Mouse (Mus musculus) MEL (cell line): ENCODE results near the gene Smurf2.
A peak's percentile ranks its signal among the peaks of the same experiment; 100 is the strongest.

Experiments
- CTCF ChIP-seq, 3 experiments: IDR thresholded peaks in 2 of 3; conservative IDR thresholded peaks in 1 of 3; 2 replicates each; pipeline ENCODE4 v1.5.1; 2011 to 2012; ENCODE audit warnings: low read length in 3 of 3, low read depth in 2 of 3, mild to moderate bottlenecking in 2 of 3, improper control_type of control experiment in 1 of 3, inconsistent platforms in 1 of 3, mixed read lengths in 1 of 3, moderate library complexity in 1 of 3; ENCODE audit not compliant: control insufficient read depth in 1 of 3, insufficient read depth in 1 of 3, poor library complexity in 1 of 3, severe bottlenecking in 1 of 3
- GATA1 ChIP-seq: IDR thresholded peaks from 2 replicates; pipeline ENCODE4 v1.6.1; 2011; ENCODE audit warnings: low read depth, low read length, improper control_type of control experiment
- MAFK ChIP-seq: IDR thresholded peaks from 2 replicates; pipeline ENCODE4 v1.6.1; 2011; ENCODE audit warnings: low read depth, mild to moderate bottlenecking, low read length, improper control_type of control experiment, borderline replicate concordance
- MAX ChIP-seq: IDR thresholded peaks from 2 replicates; pipeline ENCODE4 v1.6.1; 2011; ENCODE audit warnings: low read length, improper control_type of control experiment
- MYC ChIP-seq: IDR thresholded peaks from 2 replicates; pipeline ENCODE4 v1.6.1; 2011; ENCODE audit warnings: low read depth, mild to moderate bottlenecking, low read length, improper control_type of control experiment, moderate library complexity
- NELFE ChIP-seq: IDR thresholded peaks from 2 replicates; pipeline ENCODE4 v1.6.1; 2011; ENCODE audit warnings: low read depth, low read length, improper control_type of control experiment
- POLR2A ChIP-seq, 2 experiments: IDR thresholded peaks; 2 replicates each; pipeline ENCODE4 v1.6.1; 2011 to 2012; ENCODE audit warnings: low read length in 2 of 2, mild to moderate bottlenecking in 2 of 2, control low read depth in 1 of 2, improper control_type of control experiment in 1 of 2, low read depth in 1 of 2, moderate library complexity in 1 of 2; ENCODE audit not compliant: control insufficient read depth in 1 of 2, insufficient read depth in 1 of 2, poor library complexity in 1 of 2
- POLR2AphosphoS2 ChIP-seq: IDR thresholded peaks from 2 replicates; pipeline ENCODE4 v1.6.1; 2011; ENCODE audit warnings: low read length, improper control_type of control experiment
- POLR2AphosphoS5 ChIP-seq: IDR thresholded peaks from 2 replicates; pipeline ENCODE4 v1.6.1; 2012; ENCODE audit warnings: low read depth, borderline replicate concordance, mild to moderate bottlenecking, inconsistent platforms, low read length, moderate library complexity, mixed read lengths
- RCOR1 ChIP-seq: IDR thresholded peaks from 2 replicates; pipeline ENCODE4 v1.6.1; 2012; ENCODE audit warnings: low read depth, mild to moderate bottlenecking, inconsistent platforms, low read length, improper control_type of control experiment
- ZC3H11A ChIP-seq: IDR thresholded peaks from 2 replicates; pipeline ENCODE4 v1.6.1; 2012; ENCODE audit warnings: low read depth, mild to moderate bottlenecking, inconsistent platforms, low read length, improper control_type of control experiment
- ZNF384 ChIP-seq: IDR thresholded peaks from 2 replicates; pipeline ENCODE4 v1.6.1; 2012; ENCODE audit warnings: low read depth, mild to moderate bottlenecking, inconsistent platforms, low read length, improper control_type of control experiment

DNA sequence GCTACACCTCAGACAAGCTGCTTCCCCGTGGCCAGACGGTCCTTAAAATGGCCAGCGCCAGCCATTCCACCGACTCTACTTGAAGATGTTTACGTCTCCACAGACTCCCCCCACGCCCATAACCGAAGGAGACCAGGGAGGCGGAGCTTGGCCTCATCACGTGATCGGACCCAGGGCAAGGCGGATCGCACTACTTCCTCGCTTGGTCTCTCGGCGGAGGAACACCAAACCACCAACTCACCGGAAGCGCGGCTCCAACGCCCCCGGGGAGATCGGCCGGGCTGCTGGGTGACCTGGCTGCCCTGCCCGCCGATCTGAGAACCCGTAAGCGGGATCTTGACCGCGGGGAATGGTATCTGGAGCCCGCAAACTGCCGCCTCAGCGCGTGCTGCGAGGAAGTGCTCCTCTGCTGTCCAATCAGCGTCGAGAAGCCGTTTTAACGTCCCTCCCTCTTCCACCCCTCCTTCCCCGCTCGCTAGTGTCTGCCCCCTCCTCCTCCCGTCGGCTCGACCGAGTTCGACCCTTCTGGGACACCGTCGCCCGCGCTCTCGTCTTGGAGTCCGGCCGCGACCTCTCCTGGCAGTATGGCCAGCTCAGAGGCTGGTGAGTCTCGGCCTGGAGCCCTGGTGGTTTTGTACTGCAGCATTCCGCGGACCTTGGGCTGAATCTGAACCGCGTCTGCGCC, 131.6 kb downstream of the Smurf2 start, which contains the start of the genes Ddx5 and Cep95:
- peak; percentile 90 for TF ChIP-seq MAX
- no peak for TF ChIP-seq POLR2AphosphoS5
- no peak for TF ChIP-seq GATA1
- TF ChIP-seq CTCF (IDR thresholded peaks at IDR 0.05 in 2 of 3, conservative IDR thresholded peaks at IDR 0.05 in 1 of 3; ENCODE audit: control insufficient read depth in 1 of 3, insufficient read depth in 1 of 3, low read depth in 2 of 3, low read length in 3 of 3, poor library complexity in 1 of 3, severe bottlenecking in 1 of 3), result peak in 1 of 3 experiments; percentile 28; a peak in 1 of 6 replicates
- TF ChIP-seq POLR2A (IDR thresholded peaks at IDR 0.05; ENCODE audit: control insufficient read depth in 1 of 2, insufficient read depth in 1 of 2, low read depth in 1 of 2, low read length in 2 of 2, poor library complexity in 1 of 2), result peak; percentile 80 to 91
- peak; percentile 87 for TF ChIP-seq NELFE
- TF ChIP-seq MAFK, result no peak
- TF ChIP-seq ZC3H11A, result no peak; the same call in 1 of the 2 replicates
- TF ChIP-seq POLR2AphosphoS2, result no peak; the same call in none of the 2 replicates
- TF ChIP-seq RCOR1, result no peak
- TF ChIP-seq ZNF384, result no peak
- TF ChIP-seq MYC, result peak; percentile 85
